Mouse (Mus musculus): ENCODE data around the gene Pafah1b3. TPM values are rescaled to one million over a fixed set of nuclear protein-coding genes. Genes with fewer than 3 reads are reported as not detected.

Gene Pafah1b3
- polyA plus RNA-seq, 1 experiment from 2014 or later: 301 TPM

GRCm38 (mm10) chr7:25275555-25276298 lies 22.1 kb downstream of the Pafah1b3 start:
- peak; percentile 62 for DNase-seq (ENCODE audit: low spot score)
- peak overlapping the region; percentile 73 for H3K27ac ChIP-seq (replicated peaks)
- H3K4me3 ChIP-seq: peak overlapping the region; percentile 21
- H3K27me3 ChIP-seq (replicated peaks; ENCODE audit: low read depth, poor library complexity, severe bottlenecking): no peaks in the 10 kb centered on the region
- H3K36me3 ChIP-seq (replicated peaks): peaks cover 32% of the 10 kb centered on the region
- H3K9me3 ChIP-seq: no peaks in the 10 kb centered on the region
- 45% methylated on average over 9 of the region's 9 CpGs for WGBS
- H3K4me1 ChIP-seq: peaks cover 67% of the 10 kb centered on the region

GRCm38 (mm10) chr7:25274996-25275395 lies 22.8 kb downstream of the Pafah1b3 start:
- peak overlapping the region; percentile 8; the same call in 1 of the 2 replicates for H3K27ac ChIP-seq (replicated peaks)
- H3K4me3 ChIP-seq: no peak overlapping the region
- H3K9me3 ChIP-seq: no peaks in the 10 kb centered on the region
- peaks cover 32% of the 10 kb centered on the region for H3K36me3 ChIP-seq (replicated peaks)
- H3K27me3 ChIP-seq (replicated peaks; ENCODE audit: low read depth, poor library complexity, severe bottlenecking): no peaks in the 10 kb centered on the region
- no peak for DNase-seq (ENCODE audit: low spot score)
- peaks cover 67% of the 10 kb centered on the region for H3K4me1 ChIP-seq
- WGBS: 85% methylated on average over 3 of the region's 3 CpGs

GRCm38 (mm10) chr7:25274571-25274970 lies 23.2 kb downstream of the Pafah1b3 start:
- no peaks in the 10 kb centered on the region for H3K27me3 ChIP-seq (replicated peaks; ENCODE audit: low read depth, poor library complexity, severe bottlenecking)
- peaks cover 67% of the 10 kb centered on the region for H3K4me1 ChIP-seq
- 76% methylated on average over 5 of the region's 5 CpGs for WGBS
- no peak for DNase-seq (ENCODE audit: low spot score)
- peak overlapping the region; percentile 8; the same call in 1 of the 2 replicates for H3K27ac ChIP-seq (replicated peaks)
- H3K4me3 ChIP-seq: no peak overlapping the region
- no peaks in the 10 kb centered on the region for H3K9me3 ChIP-seq
- H3K36me3 ChIP-seq (replicated peaks): peaks cover 32% of the 10 kb centered on the region

GRCm38 (mm10) chr7:25273259-25274241 lies 24.2 kb downstream of the Pafah1b3 start:
- Histone ChIP-seq H3K4me1 (peaks cover 71% of the 10 kb centered on the region), H3K27me3 (replicated peaks; ENCODE audit: low read depth, poor library complexity, severe bottlenecking) (no peaks in the 10 kb centered on the region), H3K9me3 (no peaks in the 10 kb centered on the region), H3K36me3 (replicated peaks) (peaks cover 32% of the 10 kb centered on the region), H3K27ac (replicated peaks) (no peak overlapping the region), H3K4me3 (no peak overlapping the region; the same call in 1 of the 2 replicates)
- WGBS: 91% methylated on average over 22 of the region's 22 CpGs
- no peak for DNase-seq (ENCODE audit: low spot score)

GRCm38 (mm10) chr7:25272445-25273258 lies 25.1 kb downstream of the Pafah1b3 start:
- Histone ChIP-seq H3K27ac (replicated peaks) (no peak overlapping the region), H3K9me3 (no peaks in the 10 kb centered on the region)
- no peak for DNase-seq (ENCODE audit: low spot score)

GRCm38 (mm10) chr7:25271651-25272444 lies 25.9 kb downstream of the Pafah1b3 start:
- no peaks in the 10 kb centered on the region for H3K9me3 ChIP-seq
- H3K4me3 ChIP-seq: no peak overlapping the region
- 88% methylated on average over 30 of the region's 30 CpGs for WGBS
- H3K27me3 ChIP-seq (replicated peaks; ENCODE audit: low read depth, poor library complexity, severe bottlenecking): no peaks in the 10 kb centered on the region
- H3K27ac ChIP-seq (replicated peaks): peak overlapping the region; percentile 11; the same call in 1 of the 2 replicates
- DNase-seq (ENCODE audit: low spot score): no peak
- peaks cover 32% of the 10 kb centered on the region for H3K36me3 ChIP-seq (replicated peaks)
- peaks cover 64% of the 10 kb centered on the region for H3K4me1 ChIP-seq

More at GRCm38 (mm10) chr7:25272445-25273258, 25.1 kb downstream of the Pafah1b3 start:
- Histone ChIP-seq H3K36me3 (replicated peaks) (peaks cover 32% of the 10 kb centered on the region), H3K27me3 (replicated peaks; ENCODE audit: low read depth, poor library complexity, severe bottlenecking) (no peaks in the 10 kb centered on the region), H3K4me1 (peaks cover 68% of the 10 kb centered on the region), H3K4me3 (no peak overlapping the region; the same call in 1 of the 2 replicates)
- WGBS: 90% methylated on average over 38 of the region's 38 CpGs

GRCm38 (mm10) chr7:25270652-25271633 lies 26.8 kb downstream of the Pafah1b3 start:
- Histone ChIP-seq H3K27ac (replicated peaks) (0 out of 2 replicates have a peak overlapping the region, but pooled peaks have one; percentile 31), H3K36me3 (replicated peaks) (peaks cover 32% of the 10 kb centered on the region), H3K4me3 (0 out of 2 replicates have a peak overlapping the region, but pooled peaks have one; percentile 89), H3K4me1 (peaks cover 60% of the 10 kb centered on the region), H3K9me3 (no peaks in the 10 kb centered on the region), H3K27me3 (replicated peaks; ENCODE audit: low read depth, poor library complexity, severe bottlenecking) (no peaks in the 10 kb centered on the region)
- no peak for DNase-seq (ENCODE audit: low spot score)
- 89% methylated on average over 35 of the region's 35 CpGs for WGBS

- H3K27me3 ChIP-seq (replicated peaks; ENCODE audit: low read depth, poor library complexity, severe bottlenecking): no peaks in the 10 kb centered on the region; the same call in 1 of the 2 replicates
- peak overlapping the region; percentile 51 for H3K27ac ChIP-seq (replicated peaks)
- H3K4me1 ChIP-seq: peaks cover 49% of the 10 kb centered on the region
- WGBS: 87% methylated on average over 8 of the region's 8 CpGs
- H3K4me3 ChIP-seq: peak overlapping the region; percentile 89
- H3K9me3 ChIP-seq: no peaks in the 10 kb centered on the region
- no peak for DNase-seq (ENCODE audit: low spot score)
- H3K36me3 ChIP-seq (replicated peaks): peaks cover 32% of the 10 kb centered on the region
Observed at GRCm38 (mm10) chr7:25269545-25270271, 28.1 kb downstream of the Pafah1b3 start.

GRCm38 (mm10) chr7:25269029-25269428 lies 28.8 kb downstream of the Pafah1b3 start:
- Histone ChIP-seq H3K36me3 (replicated peaks) (peaks cover 32% of the 10 kb centered on the region), H3K9me3 (no peaks in the 10 kb centered on the region), H3K4me3 (peak overlapping the region; percentile 89), H3K4me1 (peaks cover 50% of the 10 kb centered on the region), H3K27ac (replicated peaks) (peak overlapping the region; percentile 96), H3K27me3 (replicated peaks; ENCODE audit: low read depth, poor library complexity, severe bottlenecking) (no peaks in the 10 kb centered on the region; the same call in 1 of the 2 replicates)
- 57% methylated on average over 4 of the region's 4 CpGs for WGBS
- no peak for DNase-seq (ENCODE audit: low spot score)

GRCm38 (mm10) chr7:25268588-25268987 lies 29.2 kb downstream of the Pafah1b3 start:
- no peaks in the 10 kb centered on the region for H3K9me3 ChIP-seq
- peaks cover 28% of the 10 kb centered on the region for H3K36me3 ChIP-seq (replicated peaks)
- H3K4me1 ChIP-seq: peaks cover 52% of the 10 kb centered on the region
- no peaks in the 10 kb centered on the region; the same call in 1 of the 2 replicates for H3K27me3 ChIP-seq (replicated peaks; ENCODE audit: low read depth, poor library complexity, severe bottlenecking)
- H3K4me3 ChIP-seq: peak overlapping the region; percentile 89
- 6% methylated on average over 7 of the region's 7 CpGs for WGBS
- no peak for DNase-seq (ENCODE audit: low spot score)
- peak overlapping the region; percentile 96 for H3K27ac ChIP-seq (replicated peaks)
